Mouse (Mus musculus): Measurements from ENCODE around the gene Met. TPM values are rescaled to one million over a fixed set of nuclear protein-coding genes. Genes with fewer than 3 reads are reported as not detected.

Gene Met
- polyA plus RNA-seq, 1 experiment = 6.8 TPM

- 87% methylated on average over 8 of the region's 8 CpGs for WGBS
- no peak for DNase-seq (ENCODE audit: low read depth, low spot score)
These were observed 78.0 kb downstream of the Met start for GRCm38 (mm10) chr6:17541615-17542014.

- DNase-seq (ENCODE audit: low read depth, low spot score) = no peak
- WGBS = 91% methylated on average over 7 of the region's 7 CpGs
These were observed 78.8 kb downstream of the Met start for GRCm38 (mm10) chr6:17542383-17542782.

DNA sequence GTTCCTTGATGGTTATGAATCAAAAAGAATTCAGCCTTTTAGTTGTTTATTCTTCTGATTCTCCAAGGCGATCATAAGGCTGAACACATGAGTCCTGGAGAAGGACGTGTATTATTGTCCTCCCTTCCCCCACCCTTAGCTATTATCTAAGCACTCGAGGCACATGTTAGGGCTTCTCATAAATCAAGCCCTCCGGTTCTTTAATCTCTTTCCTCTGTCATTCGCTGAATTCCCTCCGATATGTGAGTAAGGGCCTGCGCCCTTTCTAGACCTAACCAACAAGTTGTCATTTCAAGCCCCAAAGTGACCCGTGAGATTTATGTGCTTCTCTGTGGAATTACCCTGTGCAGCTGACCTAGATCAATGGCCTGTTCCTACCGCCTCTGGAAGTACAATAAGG, 81.9 kb downstream of the Met start:
- no peak for DNase-seq (ENCODE audit: low read depth, low spot score)
- WGBS = 80% methylated on average over 9 of the region's 9 CpGs

DNA sequence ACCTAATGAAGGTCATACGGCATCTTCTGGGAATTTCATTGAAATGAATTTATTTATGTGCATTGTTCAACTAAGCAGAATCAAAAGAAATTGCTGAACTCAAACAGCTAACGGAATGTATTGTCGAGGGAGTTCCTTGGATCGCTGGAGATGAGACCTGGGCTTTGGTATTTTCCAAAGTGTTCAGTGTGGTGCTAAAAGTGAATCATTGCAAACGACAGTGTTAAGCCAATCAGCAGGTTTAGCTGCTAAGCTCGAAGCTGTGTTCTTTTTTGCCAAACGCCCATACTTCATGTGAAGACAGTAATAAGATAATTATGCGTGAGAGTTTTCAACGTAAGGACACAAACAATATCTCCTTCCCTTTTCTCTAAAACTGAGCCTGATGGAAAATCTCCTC, 82.7 kb downstream of the Met start:
- no peak for DNase-seq (ENCODE audit: low read depth, low spot score)
- 72% methylated on average over 9 of the region's 9 CpGs for WGBS

DNA sequence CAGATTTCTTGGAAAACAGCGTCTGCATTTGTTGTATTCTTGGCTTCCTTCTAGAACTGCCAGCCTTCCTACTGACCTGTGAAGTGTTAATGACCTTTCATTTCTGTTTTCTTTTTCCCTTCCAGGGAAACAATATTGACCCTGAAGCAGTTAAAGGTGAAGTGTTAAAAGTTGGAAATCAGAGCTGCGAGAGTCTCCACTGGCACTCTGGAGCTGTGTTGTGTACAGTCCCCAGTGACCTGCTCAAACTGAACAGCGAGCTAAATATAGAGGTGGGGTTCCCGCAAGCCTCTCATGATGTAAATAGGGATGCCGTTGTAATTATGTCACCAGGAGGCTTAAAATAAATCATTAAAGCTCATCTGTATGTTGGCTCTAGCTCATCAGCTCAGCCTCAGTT, 83.2 kb downstream of the Met start:
- DNase-seq (ENCODE audit: low read depth, low spot score) = no peak
- WGBS = 53% methylated on average over 5 of the region's 5 CpGs

DNA sequence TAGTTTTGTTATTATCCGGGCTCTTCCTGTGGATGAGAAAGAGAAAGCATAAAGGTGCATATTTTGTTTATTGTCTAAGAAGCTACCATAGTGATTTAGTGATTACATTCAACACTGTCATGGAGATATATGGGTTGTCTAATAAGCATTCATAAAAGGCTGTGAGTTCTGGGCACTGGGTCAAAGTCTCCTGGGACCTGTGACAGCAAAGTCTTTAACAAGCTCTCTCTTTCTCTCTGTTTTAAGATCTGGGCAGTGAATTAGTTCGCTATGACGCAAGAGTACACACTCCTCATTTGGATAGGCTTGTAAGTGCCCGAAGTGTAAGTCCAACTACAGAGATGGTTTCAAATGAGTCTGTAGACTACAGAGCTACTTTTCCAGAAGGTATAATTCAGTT, 85.2 kb downstream of the Met start:
- DNase-seq (ENCODE audit: low read depth, low spot score) = peak; percentile 68
- WGBS = 34% methylated on average over 4 of the region's 4 CpGs

DNA sequence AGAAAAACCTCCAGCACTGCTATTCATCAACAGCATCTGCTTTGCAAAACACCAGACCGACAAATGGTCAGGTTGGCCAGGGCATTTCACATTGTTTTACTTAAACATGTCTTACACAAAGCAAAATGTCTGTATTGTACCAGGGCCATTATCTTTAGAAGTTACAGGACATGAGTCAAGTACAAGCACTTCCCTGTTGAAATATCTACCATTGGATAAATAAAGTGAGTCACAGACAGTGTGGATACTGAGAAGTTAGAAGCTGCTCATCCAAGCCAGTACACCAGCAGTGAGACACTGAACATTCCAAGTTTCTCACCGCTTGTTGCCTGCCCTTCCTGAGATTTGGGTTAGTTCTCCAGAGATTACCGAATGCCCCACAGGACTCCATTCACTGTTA, 86.0 kb downstream of the Met start:
- WGBS = 76% methylated on average over 3 of the region's 3 CpGs
- no peak for DNase-seq (ENCODE audit: low read depth, low spot score)

DNA sequence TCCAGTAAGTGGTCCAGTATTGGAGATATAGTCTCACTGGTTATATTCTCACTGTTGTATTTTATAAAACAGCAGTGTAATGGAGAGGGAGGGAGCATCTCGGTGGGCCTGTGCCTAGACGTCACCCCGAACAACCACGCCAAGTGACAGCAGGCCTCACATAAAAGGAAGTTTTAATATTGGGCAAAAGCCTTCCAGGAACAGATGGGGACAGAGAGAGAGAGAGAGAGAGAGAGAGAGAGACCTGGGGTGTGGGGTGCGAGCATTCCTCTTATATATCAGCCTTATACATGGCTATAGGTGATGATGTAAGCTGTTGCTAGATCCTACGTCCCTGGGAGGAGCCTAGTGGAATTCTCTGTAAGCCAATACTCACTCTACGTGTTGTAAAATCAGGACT, 90.7 kb downstream of the Met start:
- 69% methylated on average over 7 of the region's 7 CpGs for WGBS
- no peak for DNase-seq (ENCODE audit: low read depth, low spot score)

- DNase-seq (ENCODE audit: low read depth, low spot score) = peak; percentile 75
- WGBS = 22% methylated on average over 3 of the region's 3 CpGs
These were observed 91.2 kb downstream of the Met start for GRCm38 (mm10) chr6:17554757-17555156.

DNA sequence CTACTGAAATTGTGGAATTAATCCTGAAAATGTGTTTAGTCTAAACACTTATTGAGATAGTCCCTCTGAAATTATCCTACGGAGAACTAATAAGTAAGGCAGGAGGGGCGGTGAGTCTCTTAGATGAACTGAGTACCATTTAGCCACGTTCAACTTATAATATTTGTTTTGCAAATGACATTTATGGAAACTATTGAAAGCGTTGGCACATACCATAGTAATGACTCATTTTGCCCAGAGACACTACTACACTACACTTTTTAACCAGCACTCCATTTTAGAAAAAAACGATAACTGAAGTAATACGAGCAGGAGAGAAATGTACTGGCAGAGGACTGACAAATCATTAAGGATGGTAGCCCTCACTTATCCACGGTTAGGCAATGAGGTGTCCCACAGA, 92.1 kb downstream of the Met start:
- no peak for DNase-seq (ENCODE audit: low read depth, low spot score)
- WGBS = 37% methylated on average over 7 of the region's 7 CpGs

- 22% methylated on average over 4 of the region's 4 CpGs for WGBS
These were observed 96.1 kb downstream of the Met start for GRCm38 (mm10) chr6:17559657-17560056.

DNA sequence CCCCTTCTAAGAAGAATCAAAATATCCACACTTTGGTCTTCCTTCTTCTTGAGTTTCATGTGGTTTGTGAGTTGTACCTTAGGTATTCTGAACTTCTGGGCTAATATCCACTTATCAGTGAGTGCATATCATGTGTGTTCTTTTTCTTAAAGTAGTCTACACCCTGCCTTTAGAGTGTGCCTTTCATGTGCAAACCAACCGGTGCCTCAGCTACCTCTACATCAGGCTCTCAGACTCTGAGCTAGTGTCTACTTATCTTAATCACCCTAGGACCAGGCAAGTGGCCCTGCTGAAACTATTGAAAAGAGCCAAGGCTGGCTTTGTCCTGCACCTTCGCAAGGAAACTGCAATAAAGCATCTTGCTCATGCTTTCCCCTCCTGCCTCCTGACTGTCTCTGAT, 97.7 kb downstream of the Met start:
- no peak for DNase-seq (ENCODE audit: low read depth, low spot score)
- WGBS = 80% methylated on average over 2 of the region's 2 CpGs

More at GRCm38 (mm10) chr6:17559657-17560056, 96.1 kb downstream of the Met start:
- DNase-seq (ENCODE audit: low read depth, low spot score) = peak; percentile 86

DNA sequence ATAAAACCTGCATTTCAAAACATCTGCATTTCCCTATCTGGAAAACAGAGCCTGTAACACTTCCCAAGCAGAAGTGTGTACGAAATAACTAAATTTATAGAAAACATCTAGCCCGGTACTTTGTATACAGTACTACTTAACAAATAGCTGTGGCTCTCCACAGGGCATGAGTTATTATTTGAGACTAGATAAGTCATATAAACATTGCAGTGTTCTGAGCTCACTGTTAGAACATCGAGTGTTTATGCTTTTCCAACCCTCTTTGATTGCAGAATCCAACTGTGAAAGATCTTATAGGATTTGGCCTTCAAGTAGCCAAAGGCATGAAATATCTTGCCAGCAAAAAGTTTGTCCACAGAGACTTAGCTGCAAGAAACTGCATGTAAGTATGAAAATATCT, 98.3 kb downstream of the Met start:
- no peak for DNase-seq (ENCODE audit: low read depth, low spot score)
- WGBS = 57% methylated on average over 3 of the region's 3 CpGs

GRCm38 (mm10) chr6:17562472-17563088, 99.0 kb downstream of the Met start:
- no peak for DNase-seq (ENCODE audit: low read depth, low spot score)
- WGBS = 31% methylated on average over 10 of the region's 10 CpGs

GRCm38 (mm10) chr6:17568702-17569352, 105.2 kb downstream of the Met start:
- WGBS = 41% methylated on average over 11 of the region's 11 CpGs
- DNase-seq (ENCODE audit: low read depth, low spot score) = no peak

DNA sequence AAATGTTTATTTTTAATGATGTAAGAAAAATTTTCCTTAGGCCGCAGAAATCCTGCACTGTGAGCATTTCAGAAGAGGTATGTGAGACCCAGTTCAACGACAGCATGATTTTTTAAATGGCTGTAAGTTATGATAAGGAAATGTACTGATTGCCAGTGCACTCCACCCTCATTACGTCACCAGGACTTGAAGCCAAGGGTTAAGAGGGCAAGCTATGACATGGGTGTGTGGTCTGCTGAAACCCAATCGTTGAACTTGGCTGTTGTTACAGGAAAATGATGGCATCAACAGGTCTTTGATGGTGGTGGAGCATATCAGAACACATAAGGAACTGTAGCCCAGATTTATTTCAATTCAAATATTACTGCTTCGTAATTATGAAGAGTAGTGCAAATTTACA, 109.6 kb downstream of the Met start:
- peak; percentile 75 for DNase-seq (ENCODE audit: low read depth, low spot score)
- WGBS = 24% methylated on average over 5 of the region's 5 CpGs

- DNase-seq (ENCODE audit: low read depth, low spot score) = no peak
- 60% methylated on average over 2 of the region's 2 CpGs for WGBS
These were observed 110.1 kb downstream of the Met start for GRCm38 (mm10) chr6:17573732-17574131.

- WGBS = 24% methylated on average over 3 of the region's 3 CpGs
- DNase-seq (ENCODE audit: low read depth, low spot score) = no peak
These were observed 114.6 kb downstream of the Met start for GRCm38 (mm10) chr6:17578092-17578760.

DNA sequence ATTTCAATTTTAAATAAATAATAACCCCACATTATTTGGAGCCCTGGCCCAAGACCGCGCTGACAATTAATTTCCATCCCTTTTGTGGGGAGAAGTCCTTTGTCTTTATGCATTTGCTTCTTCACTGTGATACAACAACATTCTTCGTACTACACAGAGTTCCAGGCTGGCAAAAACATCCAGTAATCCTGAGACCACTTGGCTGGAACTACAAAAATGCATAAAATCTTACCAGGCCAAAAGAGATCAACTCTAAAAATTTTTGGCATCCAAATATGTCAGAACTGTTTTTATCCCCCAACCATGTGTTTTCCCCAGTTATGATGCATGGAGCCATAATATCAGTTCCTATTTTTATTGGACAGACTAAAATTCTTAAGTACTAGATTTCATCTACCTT, 116.7 kb downstream of the Met start:
- no peak for DNase-seq (ENCODE audit: low read depth, low spot score)
- 93% methylated on average over 3 of the region's 3 CpGs for WGBS

- 10% methylated on average over 13 of the region's 13 CpGs for WGBS
- no peak for DNase-seq (ENCODE audit: low read depth, low spot score)
These were observed 120.4 kb downstream of the Met start for GRCm38 (mm10) chr6:17583982-17584381.

All from large intestine, adult 2 months (tissue).